Mouse (Mus musculus) lung, adult 2 months (tissue): Measurements from ENCODE around the gene Def8.

Experiments used
- CTCF ChIP-seq: fragments of 200-500 bp; IDR thresholded peaks from 2 replicates; pipeline ENCODE4 v1.5.1; 2011; ENCODE audit warnings: mild to moderate bottlenecking, low read length, control low read depth; ENCODE audit not compliant: insufficient read depth
- POLR2A ChIP-seq: fragments of 200-500 bp; IDR thresholded peaks from 2 replicates; pipeline ENCODE4 v1.6.1; 2011; ENCODE audit warnings: low read depth, mild to moderate bottlenecking, control low read depth, low read length, borderline replicate concordance; ENCODE audit errors: extremely low read depth

- TF ChIP-seq CTCF (no peak), POLR2A (no peak)
Observed at GRCm38 (mm10) chr8:123421325-123421724, 2.0 kb upstream of the Def8 start.
